Mouse (Mus musculus): ENCODE measurements around the gene Ccdc60. TPM values are rescaled to one million over a fixed set of nuclear protein-coding genes. Genes with fewer than 3 reads are reported as not detected.
A peak's percentile ranks its signal among the peaks of the same experiment; 100 is the strongest.
"Not testable (repeated sequence)": the region's sequence is repeated elsewhere in the genome, so short reads cannot be mapped to it uniquely, and the experiment has no call there.

Gene Ccdc60
- total RNA-seq (2021), result under 1 TPM; 0.14 to 0.16 TPM

GRCm38 (mm10) chr5:116288849-116289570 is at the start of gene Ccdc60:
TSS of gene Ccdc60 (minus strand) at chr5:116288985.
- no peak for DNase-seq (ENCODE audit: low spot score in 2 of 2)
- intact Hi-C loops (cut with DNase I), result no loop called here

DNA sequence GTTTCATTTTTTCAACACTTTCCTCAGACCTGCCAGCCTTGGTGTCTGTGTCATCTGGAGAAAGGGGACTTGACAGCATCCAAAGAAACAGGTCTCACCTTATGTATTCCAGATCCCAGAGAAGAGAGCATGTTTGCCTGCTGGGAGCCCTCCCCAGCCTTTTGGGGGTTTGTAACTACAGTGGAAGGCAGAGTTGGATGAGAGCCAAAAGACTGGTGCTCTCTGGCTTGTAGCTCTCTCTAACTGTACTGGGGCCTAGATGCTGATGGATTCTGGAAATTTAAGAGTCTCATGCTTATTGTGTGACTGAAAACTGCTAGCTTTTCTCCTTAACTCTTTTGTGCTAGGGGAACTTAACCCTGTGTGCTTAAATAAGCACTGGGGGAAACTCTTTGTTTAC is 47.4 kb upstream of the Ccdc60 start:
- no peak for DNase-seq (ENCODE audit: low spot score in 2 of 2)
- intact Hi-C loops (cut with DNase I), result no loop called here

DNA sequence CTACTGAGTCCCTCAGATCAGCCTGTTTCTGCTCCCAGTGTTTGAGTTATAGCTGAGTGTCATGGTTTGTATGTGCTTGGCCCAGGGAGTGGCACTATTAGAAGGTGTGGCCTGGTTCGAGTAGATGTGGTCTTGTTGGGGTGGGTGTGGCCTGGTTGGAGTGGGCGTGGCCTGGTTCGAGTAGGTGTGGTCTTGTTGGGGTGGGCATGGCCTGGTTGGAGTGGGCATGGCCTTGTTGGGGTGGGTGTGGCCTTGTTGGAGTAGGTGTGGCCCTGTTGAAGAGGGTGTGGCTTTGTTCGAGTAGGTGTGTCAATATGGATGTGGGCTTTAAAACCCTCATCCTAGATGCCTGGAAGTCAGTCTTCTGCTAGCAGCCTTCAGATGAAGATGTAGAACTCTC is 40.1 kb upstream of the Ccdc60 start:
- intact Hi-C loops (cut with DNase I), result no loop called here
- DNase-seq (ENCODE audit: low spot score in 2 of 2), result no peak

- DNase-seq (ENCODE audit: low spot score in 2 of 2), result no peak
- intact Hi-C loops (cut with DNase I), result no loop called here
Observed at GRCm38 (mm10) chr5:116323401-116323800, 34.6 kb upstream of the Ccdc60 start.

DNA sequence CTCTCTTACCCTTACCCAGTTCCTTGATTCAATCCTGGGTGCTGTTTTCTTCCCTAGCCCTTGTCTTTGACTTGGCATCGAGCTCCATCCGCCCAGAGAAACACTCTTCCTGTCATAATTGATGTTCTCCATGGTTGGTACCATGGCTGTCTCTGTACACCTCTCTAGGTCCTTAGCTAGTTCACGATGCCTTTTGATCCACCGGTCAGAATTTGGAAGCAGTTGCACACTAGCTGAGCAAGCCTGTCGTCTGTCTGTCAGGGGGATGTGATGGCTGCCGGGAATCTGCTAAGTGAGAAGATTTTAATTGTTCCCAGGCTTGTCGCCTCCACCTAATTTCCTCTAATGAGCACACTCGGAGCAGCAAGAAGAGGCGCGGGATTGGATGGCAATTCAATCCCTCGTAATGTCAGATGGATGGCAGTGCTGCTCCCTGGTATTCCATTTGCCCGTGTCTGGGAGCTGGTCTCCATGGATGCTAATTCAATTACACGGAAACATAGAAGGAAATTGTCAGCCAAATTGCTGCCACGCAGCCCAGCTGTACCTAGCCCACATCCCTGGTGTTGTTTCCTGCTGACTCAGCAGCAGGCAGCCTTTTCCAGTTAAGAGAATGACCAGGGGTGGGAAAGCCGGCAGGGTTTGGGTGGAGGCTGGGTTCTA is 33.7 kb upstream of the Ccdc60 start:
- intact Hi-C loops (cut with DNase I), result no loop called here
- DNase-seq (ENCODE audit: low spot score in 2 of 2), result peak; percentile 21 to 23

DNA sequence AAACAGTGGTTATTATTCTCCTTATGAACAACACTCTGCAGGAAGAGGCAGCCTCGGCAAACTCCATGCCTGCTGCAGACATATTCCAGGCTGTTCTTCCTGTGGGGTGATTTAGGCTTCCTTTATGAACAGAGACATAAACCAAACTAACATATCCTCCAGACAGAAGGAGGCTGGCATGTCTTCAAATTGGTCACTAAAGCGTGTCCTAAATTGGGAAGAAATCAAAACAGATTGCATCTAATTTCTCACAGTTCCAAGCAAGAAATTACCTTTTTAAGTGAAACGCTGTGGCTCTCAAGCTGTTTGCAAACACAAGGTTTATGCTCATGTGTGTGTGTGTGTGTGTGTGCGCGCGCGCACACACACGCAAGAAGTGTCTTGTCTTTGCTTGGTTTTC is 24.9 kb upstream of the Ccdc60 start:
- DNase-seq (ENCODE audit: low spot score in 2 of 2), result no peak
- intact Hi-C loops (cut with DNase I), result no loop called here

DNA sequence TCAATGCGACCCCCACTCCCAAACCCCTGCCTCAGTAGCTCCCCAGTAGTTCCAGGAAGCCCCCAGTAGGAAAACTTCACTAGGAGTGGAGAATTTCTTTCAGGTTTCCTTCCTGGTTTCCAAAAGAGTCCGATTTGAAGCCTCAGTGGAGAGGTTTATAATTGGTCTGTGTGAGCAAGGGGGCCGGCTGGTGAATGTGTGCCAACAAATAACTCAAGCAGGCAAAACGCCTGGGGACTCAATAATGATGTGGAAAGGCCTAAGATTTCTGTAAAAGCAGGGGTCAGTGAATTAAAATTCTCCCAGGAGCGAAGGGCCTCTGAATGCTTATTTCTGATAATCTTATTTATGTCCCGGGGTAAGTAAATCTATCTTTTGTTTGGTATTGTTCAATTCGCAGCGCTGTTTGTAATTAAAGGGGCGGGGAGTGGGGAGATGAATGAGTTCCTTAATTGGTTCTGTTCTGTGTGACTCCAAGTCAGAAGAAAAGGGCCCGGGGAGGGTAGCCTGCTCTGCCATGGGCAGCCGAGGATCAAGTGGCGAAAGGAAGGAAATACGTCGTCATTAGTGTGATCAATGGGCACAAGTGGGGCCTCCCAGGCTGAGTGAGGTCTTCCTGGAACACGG is 23.4 kb upstream of the Ccdc60 start:
- intact Hi-C loops (cut with DNase I), result no loop called here
- no peak for DNase-seq (ENCODE audit: low spot score in 2 of 2)

- DNase-seq (ENCODE audit: low spot score in 2 of 2), result no peak
- intact Hi-C loops (cut with DNase I), result no loop called here
Observed at GRCm38 (mm10) chr5:116311636-116312035, 22.9 kb upstream of the Ccdc60 start.

GRCm38 (mm10) chr5:116309383-116309801 is 20.6 kb upstream of the Ccdc60 start:
- DNase-seq (ENCODE audit: low spot score in 2 of 2), result no peak

DNA sequence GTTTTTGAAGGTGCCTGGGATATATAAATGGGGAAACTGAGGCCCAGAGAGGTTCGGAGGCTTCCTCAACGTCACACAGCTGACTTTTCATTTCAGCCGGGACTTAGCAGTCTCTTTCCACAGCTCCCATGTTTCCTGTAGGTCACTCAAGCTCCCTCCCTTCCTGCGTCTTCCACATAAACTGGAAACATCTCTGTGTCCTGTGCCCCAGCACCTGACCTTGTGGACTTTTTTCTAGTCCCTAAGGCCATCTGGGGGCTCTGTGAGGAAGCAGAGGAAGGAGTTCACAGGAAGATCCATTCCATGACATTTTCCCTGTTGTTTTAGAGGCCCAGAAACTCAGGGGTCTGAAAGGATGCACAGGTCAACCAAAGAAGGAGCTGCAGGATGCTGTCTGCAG is 16.8 kb upstream of the Ccdc60 start:
- no peak for DNase-seq (ENCODE audit: low spot score in 2 of 2)
- intact Hi-C loops (cut with DNase I), result no loop called here

More at GRCm38 (mm10) chr5:116309383-116309801, 20.6 kb upstream of the Ccdc60 start:
- intact Hi-C loops (cut with DNase I), result no loop called here

- DNase-seq (ENCODE audit: low spot score in 2 of 2); intact Hi-C loops (cut with DNase I): not testable (repeated sequence)
Observed at GRCm38 (mm10) chr5:116305146-116305545, 16.4 kb upstream of the Ccdc60 start.

DNA sequence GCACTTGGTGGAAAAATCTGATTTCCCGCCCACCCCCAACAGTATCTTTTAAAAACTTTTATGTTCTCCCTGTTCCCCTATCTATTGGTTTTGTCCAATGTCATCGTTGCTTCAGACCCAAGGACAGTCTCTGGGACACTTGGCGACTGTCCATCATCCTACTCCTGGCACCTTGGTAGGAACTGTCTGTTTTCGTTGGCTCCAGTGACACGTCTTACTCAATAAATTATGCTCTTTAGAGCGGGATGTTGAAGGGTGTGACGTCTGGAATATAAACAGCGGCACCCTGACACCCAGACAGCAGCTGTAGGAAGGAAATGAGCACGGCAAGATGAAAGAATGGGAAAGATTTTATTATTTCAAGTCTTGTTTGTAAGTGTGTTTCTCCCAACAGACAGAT is 12.2 kb upstream of the Ccdc60 start:
- DNase-seq (ENCODE audit: low spot score in 2 of 2), result no peak
- intact Hi-C loops (cut with DNase I), result no loop called here

DNA sequence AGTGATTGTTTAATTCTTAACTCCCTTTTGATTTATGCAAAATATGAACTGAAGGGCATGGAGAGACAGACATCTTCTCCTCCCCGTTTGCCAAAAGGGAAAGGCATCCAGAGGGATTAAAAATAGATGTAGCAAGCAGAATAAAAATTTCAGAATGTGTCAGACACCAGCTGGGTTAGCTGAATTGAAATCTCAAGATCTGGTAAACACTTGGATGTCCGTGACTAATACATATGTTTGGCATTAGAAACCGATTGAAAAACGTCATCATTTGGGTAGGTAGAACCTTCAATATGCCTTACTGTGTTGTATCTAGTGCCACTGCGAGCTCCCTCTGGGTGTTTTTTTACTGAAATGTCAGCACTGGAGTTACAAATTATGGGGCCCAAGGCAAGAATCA is 4.7 kb upstream of the Ccdc60 start:
- DNase-seq (ENCODE audit: low spot score in 2 of 2), result peak in 1 of 2 experiments; percentile 31
- intact Hi-C loops (cut with DNase I), result no loop called here

- intact Hi-C loops (cut with DNase I), result no loop called here
- no peak for DNase-seq (ENCODE audit: low spot score in 2 of 2)
Observed at GRCm38 (mm10) chr5:116290584-116290983, 1.8 kb upstream of the Ccdc60 start.

DNA sequence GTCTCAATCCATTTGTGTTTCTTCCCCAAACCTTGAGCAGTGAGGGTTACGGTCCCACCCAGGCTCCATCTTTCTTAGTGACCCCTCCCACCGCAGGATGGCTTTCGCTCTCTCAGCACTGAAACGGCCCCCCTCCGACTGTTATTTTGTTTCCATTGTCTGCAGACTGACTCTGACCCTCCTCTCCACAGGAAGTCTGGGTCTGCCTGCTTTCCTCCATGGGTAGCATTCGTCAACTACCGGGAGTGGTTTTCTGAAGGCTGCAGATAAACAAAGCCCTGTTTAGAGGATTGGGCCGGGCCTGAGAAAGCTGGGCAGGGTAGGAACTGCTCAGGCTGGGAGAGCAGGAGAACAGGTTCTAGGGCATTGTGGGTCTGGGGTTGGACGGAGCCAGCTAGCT is 1.1 kb upstream of the Ccdc60 start:
- intact Hi-C loops (cut with DNase I), result no loop called here
- no peak for DNase-seq (ENCODE audit: low spot score in 2 of 2)

- intact Hi-C loops (cut with DNase I), result no loop called here
- no peak for DNase-seq (ENCODE audit: low spot score in 2 of 2)
Observed at GRCm38 (mm10) chr5:116288183-116288582, 602 bp downstream of the Ccdc60 start.

GRCm38 (mm10) chr5:116285532-116286176 is 3.1 kb downstream of the Ccdc60 start:
- intact Hi-C loops (cut with DNase I), result no loop called here
- no peak for DNase-seq (ENCODE audit: low spot score in 2 of 2)

GRCm38 (mm10) chr5:116280518-116280917 is 8.3 kb downstream of the Ccdc60 start:
- DNase-seq (ENCODE audit: low spot score in 2 of 2), result no peak
- intact Hi-C loops (cut with DNase I), result no loop called here

DNA sequence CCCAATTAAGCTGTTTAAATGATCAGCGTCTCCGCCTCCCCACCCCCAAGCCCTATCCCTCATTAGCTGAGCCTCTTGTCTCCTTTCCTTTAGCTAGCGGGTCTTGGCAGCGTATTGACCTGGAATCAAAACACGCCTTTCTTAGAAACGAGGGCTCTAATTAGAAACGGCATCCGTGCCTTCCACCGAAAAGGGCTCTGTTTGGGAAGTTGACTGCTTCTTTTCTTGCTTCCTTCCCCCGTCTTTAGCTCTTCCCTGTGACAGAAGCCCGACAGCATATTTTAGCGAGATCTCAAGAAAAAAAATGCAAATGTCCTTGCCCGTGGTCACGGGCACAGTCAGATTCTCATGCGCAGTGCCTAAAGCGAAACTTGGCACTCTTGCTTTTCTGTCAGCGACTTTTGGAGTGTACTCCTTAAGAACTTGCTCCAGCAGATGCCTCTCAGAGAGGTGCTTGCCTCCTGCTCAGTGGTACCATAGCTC is 10.3 kb downstream of the Ccdc60 start:
- intact Hi-C loops (cut with DNase I), result no loop called here

DNA sequence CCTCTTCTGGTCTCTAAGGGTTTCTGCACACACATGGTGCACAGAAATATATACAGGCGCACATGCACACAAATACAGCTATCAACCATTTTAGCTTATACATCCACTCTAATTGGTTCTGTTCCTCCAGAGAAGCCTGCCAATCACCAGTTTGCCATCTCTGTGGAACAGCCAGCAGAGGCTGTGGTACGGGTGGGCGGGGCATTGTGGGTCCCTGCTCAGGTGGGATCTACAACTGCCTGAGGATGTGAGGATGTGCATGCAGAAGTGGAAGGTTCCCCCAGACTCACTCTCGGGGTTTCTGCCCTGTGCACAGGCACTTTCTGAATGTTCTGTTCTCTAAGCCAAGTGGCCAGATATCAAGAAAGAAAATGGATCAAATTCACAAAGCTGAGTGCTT is 10.8 kb downstream of the Ccdc60 start:
- intact Hi-C loops (cut with DNase I), result no loop called here
- DNase-seq (ENCODE audit: low spot score in 2 of 2), result no peak

More for the DNA sequence above, 10.3 kb downstream of the Ccdc60 start:
- peak; percentile 21 to 71 for DNase-seq (ENCODE audit: low spot score in 2 of 2)

Data from left cerebral cortex, postnatal 25 days (tissue).